In the genomic region with DNA sequence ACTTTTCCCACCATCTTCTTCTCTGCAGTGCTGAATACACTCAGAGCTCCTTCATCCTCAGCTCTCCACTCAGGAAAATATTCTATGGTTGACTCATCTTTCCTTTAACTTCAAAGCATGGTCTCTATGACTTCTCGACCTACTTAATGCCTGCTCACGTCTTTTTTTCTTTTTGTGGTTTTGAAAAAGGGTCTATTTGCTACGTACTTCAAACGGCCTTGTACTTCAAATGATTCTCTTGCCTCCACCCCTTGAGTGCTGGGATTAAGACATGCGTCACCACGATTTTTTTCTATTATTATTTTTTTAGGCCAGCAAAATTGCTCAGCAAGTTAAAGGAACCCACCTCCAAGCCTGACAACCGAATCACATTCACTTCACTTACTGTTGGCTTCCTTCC, we compare ENCODE assay signal across 21 mouse cellular contexts. TPM values are rescaled to one million over a fixed set of nuclear protein-coding genes. Genes with fewer than 3 reads are reported as not detected.
"Had no signal": no experiment of that assay in that cellular context is flagged by ENCODE, and none has a peak within 500 bp of the region (broad histone marks: within the 10 kb centered on the region; RNA-seq: fewer than 3 reads in every experiment).

No protein-coding gene starts in this region.

- H3K27me3 ChIP-seq: limb, embryonic 15.5 days; liver, embryonic 13.5 days had no signal

- H3K9ac ChIP-seq: limb, embryonic 12.5 days; limb, embryonic 15.5 days; liver, embryonic 13.5 days; midbrain, embryonic 13.5 days; stomach, embryonic 15.5 days had no signal

- H3K27ac ChIP-seq: limb, embryonic 12.5 days; limb, embryonic 15.5 days; liver, embryonic 13.5 days; midbrain, embryonic 10.5 days; midbrain, embryonic 13.5 days; stomach, embryonic 15.5 days had no signal

- H3K36me3 ChIP-seq: limb, embryonic 12.5 days; limb, embryonic 15.5 days; liver, embryonic 13.5 days; midbrain, embryonic 10.5 days; midbrain, embryonic 13.5 days; stomach, embryonic 15.5 days had no signal

- H3K4me3 ChIP-seq: limb, embryonic 12.5 days; limb, embryonic 15.5 days; liver, embryonic 13.5 days; megakaryocyte, embryonic 14.5 days; midbrain, embryonic 10.5 days; midbrain, embryonic 13.5 days; myocyte; stomach, embryonic 15.5 days had no signal

- H3K4me2 ChIP-seq: limb, embryonic 12.5 days; limb, embryonic 15.5 days; liver, embryonic 13.5 days; midbrain, embryonic 13.5 days; stomach, embryonic 15.5 days had no signal

- H3K4me1 ChIP-seq: limb, embryonic 12.5 days; limb, embryonic 15.5 days; liver, embryonic 13.5 days; megakaryocyte, embryonic 14.5 days; midbrain, embryonic 10.5 days; midbrain, embryonic 13.5 days; stomach, embryonic 15.5 days had no signal

- DNase-seq: kidney, adult 18-20 months; kidney, adult 9 months; kidney, postnatal 14 days; kidney, postnatal 4 days; left cerebral cortex, postnatal 4 days; liver, embryonic 13.5 days; lung, adult 2 months; lung, postnatal 36 days; right cerebral cortex, postnatal 25 days; spleen, adult 18-20 months; thymus, postnatal 4 days had no signal

- H3K9me3 ChIP-seq: limb, embryonic 12.5 days; limb, embryonic 15.5 days; liver, embryonic 13.5 days; midbrain, embryonic 10.5 days; midbrain, embryonic 13.5 days; stomach, embryonic 15.5 days had no signal

- ATAC-seq: midbrain, embryonic 13.5 days; midbrain, embryonic 16.5 days had no signal

RNA-seq across cellular contexts. Expression of a gene that starts 26.9 kb away (rescaled TPM):
- polyA plus RNA-seq: lung, adult 2 months; midbrain, embryonic 16.5 days; myocyte; neural tube, embryonic 11.5 days; neural tube, embryonic 14.5 days had no signal

RNA-seq across cellular contexts. Expression of a gene that starts 27.2 kb away (rescaled TPM):
- polyA plus RNA-seq: lung, adult 2 months; midbrain, embryonic 10.5 days; midbrain, embryonic 13.5 days; midbrain, embryonic 16.5 days; myocyte; neural tube, embryonic 11.5 days; neural tube, embryonic 14.5 days; stomach, embryonic 15.5 days had no signal

RNA-seq across cellular contexts. Expression of a gene that starts 33.2 kb away (rescaled TPM):
- polyA plus RNA-seq: limb, embryonic 12.5 days; midbrain, embryonic 10.5 days; myocyte; neural tube, embryonic 14.5 days had no signal
